ENCODE assay signal across 8 mouse cellular contexts in the genomic region with DNA sequence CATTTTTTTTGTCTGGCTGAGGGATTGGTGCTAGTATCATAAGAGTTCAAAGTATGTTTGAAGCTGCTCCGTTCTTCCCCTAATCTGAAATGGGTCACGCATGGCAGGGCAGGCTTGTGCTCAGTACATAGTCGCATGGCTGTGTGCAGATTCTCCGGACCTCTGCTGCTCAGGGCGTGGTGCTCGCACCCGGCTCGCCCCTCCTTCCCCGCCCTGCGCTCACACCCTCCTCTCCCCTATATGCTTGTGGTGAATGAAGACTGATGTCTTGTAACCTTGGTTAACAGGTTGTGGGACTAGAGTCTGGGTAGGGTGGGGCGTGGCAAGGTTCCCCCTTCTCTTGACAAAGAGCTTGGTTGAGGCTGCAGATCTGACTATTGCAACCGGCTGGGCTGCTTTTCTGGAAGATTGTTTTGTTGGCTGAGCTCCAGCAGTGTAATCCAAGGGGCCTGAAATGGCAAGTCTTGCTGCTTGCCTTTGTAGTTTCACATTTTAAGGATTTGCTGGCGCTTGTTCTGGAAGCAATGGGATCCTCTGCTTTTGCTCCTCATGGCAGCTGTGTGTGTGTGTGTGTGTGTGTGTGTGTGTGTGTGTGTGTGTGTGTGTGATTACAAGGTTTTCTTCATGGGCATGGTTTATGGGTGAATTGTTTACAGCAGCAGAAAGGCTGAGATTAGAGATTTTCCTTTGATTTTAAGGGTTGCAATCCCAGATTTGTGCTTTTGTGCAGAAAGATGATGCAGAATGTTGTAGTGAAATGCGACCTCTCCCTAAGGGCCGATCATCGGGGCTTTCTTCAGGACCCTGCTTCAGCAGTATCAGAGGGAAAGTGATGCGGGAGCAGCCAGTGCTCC.
DNase-seq lines count a peak whose midpoint lies in the region; ATAC-seq and TF ChIP-seq lines count a peak whose summit lies in the region.

No protein-coding gene starts in this region.

- H3K9me3 ChIP-seq in lung, embryonic 14.5 days (ENCODE audit: low read depth, low read length), result no peaks in the 10 kb centered on the region
- no peaks in the 10 kb centered on the region for H3K9me3 ChIP-seq in neural tube, embryonic 13.5 days

- no peak overlapping the region; the same call in 1 of the 2 replicates for H3K4me3 ChIP-seq in layer of hippocampus, adult 2 months
- peak overlapping the region; percentile 33; the same call in 1 of the 2 replicates for H3K4me3 ChIP-seq in heart, adult 2 months
- H3K4me3 ChIP-seq in lung, embryonic 14.5 days (ENCODE audit: low read depth, low read length), result peak overlapping the region; percentile 15; the same call in 1 of the 2 replicates
- H3K4me3 ChIP-seq in neural tube, embryonic 13.5 days, result peak overlapping the region; percentile 15

- H3K36me3 ChIP-seq in heart, adult 2 months (ENCODE audit: control insufficient read depth, insufficient read depth, low read length), result no peaks in the 10 kb centered on the region
- no peaks in the 10 kb centered on the region for H3K36me3 ChIP-seq in lung, embryonic 14.5 days (ENCODE audit: insufficient read depth)
- H3K36me3 ChIP-seq in neural tube, embryonic 13.5 days, result no peaks in the 10 kb centered on the region

- DNase-seq in layer of hippocampus, adult 2 months (ENCODE audit: low spot score in 2 of 2), result no peak
- no peak for DNase-seq in layer of hippocampus, adult 9-10 months (ENCODE audit: low spot score)
- DNase-seq in embryo, embryonic 10.5 days (ENCODE audit: low spot score), result peak; percentile 68
- DNase-seq in heart, adult 2 months, result peak; percentile 71 to 79
- DNase-seq in kidney, adult 11 months, result peak; percentile 37
- DNase-seq in lung, embryonic 14.5 days, result peak; percentile 95
- peak; percentile 55 for DNase-seq in thymus, postnatal 25 days

- peak overlapping the region; percentile 23 for H3K9ac ChIP-seq in heart, adult 2 months (ENCODE audit: low read depth, low read length)
- no peak overlapping the region for H3K9ac ChIP-seq in lung, embryonic 14.5 days
- H3K9ac ChIP-seq in neural tube, embryonic 13.5 days, result peak overlapping the region; percentile 59

- no peaks in the 10 kb centered on the region for H3K27me3 ChIP-seq in heart, adult 2 months (ENCODE audit: control insufficient read depth, insufficient read depth, low read length)
- no peaks in the 10 kb centered on the region for H3K27me3 ChIP-seq in lung, embryonic 14.5 days (ENCODE audit: insufficient read depth, low read length)
- H3K27me3 ChIP-seq in neural tube, embryonic 13.5 days, result no peaks in the 10 kb centered on the region

- no peak for TF ChIP-seq EP300 in heart, adult 2 months (IDR thresholded peaks at IDR 0.05; ENCODE audit: insufficient read depth, low read depth, low read length)

- TF ChIP-seq CTCF in layer of hippocampus, adult 2 months (conservative IDR thresholded peaks at IDR 0.05), result no peak
- TF ChIP-seq CTCF in heart, adult 2 months (IDR thresholded peaks at IDR 0.05), result no peak
- TF ChIP-seq CTCF in lung, embryonic 14.5 days (IDR thresholded peaks at IDR 0.05; ENCODE audit: low read depth), result no peak

- H3K79me2 ChIP-seq in heart, adult 2 months (replicated peaks; ENCODE audit: control insufficient read depth, insufficient read depth, low read length), result no peaks in the 10 kb centered on the region

- peak overlapping the region; percentile 52 for H3K4me2 ChIP-seq in lung, embryonic 14.5 days
- H3K4me2 ChIP-seq in neural tube, embryonic 13.5 days, result peak overlapping the region; percentile 51

- H3K27ac ChIP-seq in layer of hippocampus, adult 2 months, result peak overlapping the region; percentile 48; the same call in 1 of the 2 replicates
- H3K27ac ChIP-seq in heart, adult 2 months, result peak overlapping the region; percentile 81
- peak overlapping the region; percentile 70 for H3K27ac ChIP-seq in lung, embryonic 14.5 days (ENCODE audit: low read depth)
- H3K27ac ChIP-seq in neural tube, embryonic 13.5 days (replicated peaks), result peak overlapping the region; percentile 84

- intact Hi-C loops in heart, adult 2 months (cut with DNase I), result loop anchor here (5.0 kb wide), 2 partner anchors 51 to 74 kb away; a partner anchor contains a TSS

- peak; percentile 38; the same call in 1 of the 2 replicates for TF ChIP-seq POLR2A in heart, adult 2 months (IDR thresholded peaks at IDR 0.05; ENCODE audit: insufficient read depth, low read depth, low read length)

- WGBS in heart, adult 2 months, result 26% methylated on average over 17 of the region's 17 CpGs
- WGBS in lung, embryonic 14.5 days, result 21% methylated on average over 17 of the region's 17 CpGs
- 40% methylated on average over 17 of the region's 17 CpGs for WGBS in neural tube, embryonic 13.5 days

- ATAC-seq in lung, embryonic 14.5 days (ENCODE audit: insufficient read depth), result peak; percentile 82
- ATAC-seq in neural tube, embryonic 13.5 days (ENCODE audit: low read depth), result peak; percentile 89

- peaks cover 16% of the 10 kb centered on the region for H3K4me1 ChIP-seq in heart, adult 2 months (ENCODE audit: control insufficient read depth, insufficient read depth, low read length)
- H3K4me1 ChIP-seq in lung, embryonic 14.5 days (ENCODE audit: insufficient read depth), result peaks cover 30% of the 10 kb centered on the region
- peaks cover 17% of the 10 kb centered on the region for H3K4me1 ChIP-seq in neural tube, embryonic 13.5 days (replicated peaks)

Comparison
In these comparisons a context has a peak if more than half of its experiments do, and no peak if none do; other contexts are left out.
1. DNase-seq: peak in embryo, embryonic 10.5 days (single experiment), heart, adult 2 months (2 of 2), kidney, adult 11 months (single experiment), lung, embryonic 14.5 days (single experiment) and thymus, postnatal 25 days (single experiment); none in layer of hippocampus, adult 2 months (0 of 2) and layer of hippocampus, adult 9-10 months (single experiment).
2. Peak in every context shown above with its lines, with median percentiles within 50 percentile points of each other: H3K27ac ChIP-seq.